15 mouse cellular contexts compared by ENCODE assay signal in genomic region chr12:81123793-81124192, GRCm38 (mm10).
A peak's percentile ranks its signal among the peaks of the same experiment; 100 is the strongest.
DNase-seq lines count a peak whose midpoint lies in the region.
"Had no signal": no experiment of that assay in that cellular context is flagged by ENCODE, and none has a peak within 500 bp of the region (broad histone marks: within the 10 kb centered on the region; RNA-seq: fewer than 3 reads in every experiment).

No protein-coding gene starts in this region.

- peak; percentile 3 for DNase-seq in heart, adult 11 months
- DNase-seq in heart, adult 18-20 months = no peak
- peak; percentile 63 for DNase-seq in NIH3T3 (ENCODE audit: low read depth)
- no peak for DNase-seq in lung, postnatal 25 days (ENCODE audit: low spot score)
- no peak for DNase-seq in kidney, postnatal 36 days
- DNase-seq: adrenal gland, adult 2 months; adrenal gland, postnatal 10 days; adrenal gland, postnatal 25 days; cerebellum, adult 11 months; cerebellum, adult 18-20 months; cerebellum, adult 8-10 months; cerebellum, adult 9-11 months; cerebellum, postnatal 14 days; cerebellum, postnatal 36 days; embryo, embryonic 11 days had no signal

Comparison
In these comparisons a context has a peak if more than half of its experiments do, and no peak if none do; other contexts are left out.
1. DNase-seq: peak in heart, adult 11 months (single experiment) and NIH3T3 (single experiment); none in heart, adult 18-20 months (0 of 2), lung, postnatal 25 days (single experiment) and kidney, postnatal 36 days (0 of 2).